In the genomic region with DNA sequence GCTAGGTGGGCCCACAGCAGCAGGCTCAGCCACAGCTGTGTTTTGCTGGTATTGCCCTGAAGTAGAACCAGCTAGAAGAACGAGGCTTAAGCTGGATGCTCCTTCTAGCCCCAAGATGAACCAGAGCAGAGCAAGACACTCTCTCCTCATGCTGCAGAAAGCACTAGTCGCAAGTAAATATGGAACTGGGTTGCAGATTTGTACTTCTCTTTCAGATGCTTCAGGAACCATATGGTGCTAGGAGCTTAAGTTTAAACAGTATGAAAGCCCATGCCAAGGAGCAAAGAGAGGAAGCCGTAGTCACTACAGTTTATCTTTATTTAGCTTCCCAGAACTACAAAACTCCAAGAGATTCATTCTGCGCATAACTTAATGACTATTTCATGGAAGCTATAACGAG, we compare ENCODE assay signal across 17 mouse cellular contexts.
DNase-seq lines count a peak whose midpoint lies in the region; ATAC-seq lines count a peak whose summit lies in the region.
"Had no signal": no experiment of that assay in that cellular context is flagged by ENCODE, and none has a peak within 500 bp of the region (broad histone marks: within the 10 kb centered on the region; RNA-seq: fewer than 3 reads in every experiment).

No protein-coding gene starts in this region.

- no peak overlapping the region for H3K9ac ChIP-seq in forebrain, embryonic 16.5 days (replicated peaks; ENCODE audit: low read depth, low read length)
- H3K9ac ChIP-seq in forebrain, embryonic 12.5 days: no peak overlapping the region
- no peak overlapping the region for H3K9ac ChIP-seq in embryonic facial prominence, embryonic 15.5 days
- H3K9ac ChIP-seq: heart, embryonic 13.5 days; midbrain, embryonic 12.5 days; neural tube, embryonic 12.5 days had no signal

- H3K4me1 ChIP-seq in forebrain, embryonic 16.5 days (replicated peaks; ENCODE audit: control insufficient read depth, insufficient read depth, low read length): peaks cover 4% of the 10 kb centered on the region; the same call in 1 of the 2 replicates
- H3K4me1 ChIP-seq in forebrain, embryonic 12.5 days: peaks cover 4% of the 10 kb centered on the region; the same call in 1 of the 2 replicates
- H3K4me1 ChIP-seq in embryonic facial prominence, embryonic 15.5 days: peaks cover 3% of the 10 kb centered on the region; the same call in 1 of the 2 replicates
- H3K4me1 ChIP-seq: heart, embryonic 13.5 days; neural tube, embryonic 12.5 days had no signal

- H3K27me3 ChIP-seq in forebrain, embryonic 16.5 days (replicated peaks; ENCODE audit: control insufficient read depth, insufficient read depth, low read length): 0 out of 2 replicates have a peak, but pooled peaks cover 2% of the 10 kb centered on the region
- no peaks in the 10 kb centered on the region for H3K27me3 ChIP-seq in forebrain, embryonic 12.5 days
- H3K27me3 ChIP-seq in embryonic facial prominence, embryonic 15.5 days: no peaks in the 10 kb centered on the region
- H3K27me3 ChIP-seq: heart, embryonic 13.5 days; midbrain, embryonic 12.5 days; neural tube, embryonic 12.5 days had no signal

- peak; percentile 65 for ATAC-seq in forebrain, embryonic 16.5 days
- ATAC-seq in forebrain, embryonic 12.5 days (ENCODE audit: low FRiP score): no peak
- no peak for ATAC-seq in embryonic facial prominence, embryonic 15.5 days (ENCODE audit: insufficient number of reproducible peaks, low FRiP score, low TSS enrichment, low read depth)
- ATAC-seq: lung, postnatal 0 days had no signal

- intact Hi-C loops in left cerebral cortex, postnatal 4 days (cut with DNase I): no loop called here

- H3K4me3 ChIP-seq in forebrain, embryonic 16.5 days (replicated peaks; ENCODE audit: low read length): no peak overlapping the region
- no peak overlapping the region for H3K4me3 ChIP-seq in forebrain, embryonic 12.5 days (replicated peaks)
- H3K4me3 ChIP-seq in embryonic facial prominence, embryonic 15.5 days (replicated peaks): no peak overlapping the region
- H3K4me3 ChIP-seq: heart, embryonic 13.5 days; midbrain, embryonic 12.5 days; neural tube, embryonic 12.5 days had no signal

- peak; percentile 2 to 9 for DNase-seq in left cerebral cortex, adult 18-20 months (ENCODE audit: low spot score in 2 of 2)
- no peak for DNase-seq in left cerebral cortex, postnatal 4 days
- DNase-seq in brain, adult 2 months (ENCODE audit: low read depth, low spot score): peak; percentile 70
- DNase-seq in heart, postnatal 4 days: no peak
- DNase-seq: cerebellum, adult 9-10 months; gastrocnemius, postnatal 14 days; heart, adult 18-20 months; kidney, adult 18-20 months; kidney, postnatal 10 days; liver had no signal

- H3K27ac ChIP-seq in forebrain, embryonic 16.5 days (ENCODE audit: low read length): no peak overlapping the region
- H3K27ac ChIP-seq in forebrain, embryonic 12.5 days: no peak overlapping the region
- peak overlapping the region; percentile 79 for H3K27ac ChIP-seq in embryonic facial prominence, embryonic 15.5 days (replicated peaks)
- H3K27ac ChIP-seq: heart, embryonic 13.5 days; midbrain, embryonic 12.5 days; neural tube, embryonic 12.5 days had no signal

- no peak overlapping the region for H3K4me2 ChIP-seq in forebrain, embryonic 16.5 days (ENCODE audit: low read length)
- no peak overlapping the region for H3K4me2 ChIP-seq in forebrain, embryonic 12.5 days
- H3K4me2 ChIP-seq in embryonic facial prominence, embryonic 15.5 days (replicated peaks): no peak overlapping the region
- H3K4me2 ChIP-seq: heart, embryonic 13.5 days; midbrain, embryonic 12.5 days; neural tube, embryonic 12.5 days had no signal

- no peaks in the 10 kb centered on the region for H3K9me3 ChIP-seq in forebrain, embryonic 16.5 days (ENCODE audit: control insufficient read depth, low read length)
- no peaks in the 10 kb centered on the region for H3K9me3 ChIP-seq in forebrain, embryonic 12.5 days
- H3K9me3 ChIP-seq in embryonic facial prominence, embryonic 15.5 days (replicated peaks): no peaks in the 10 kb centered on the region
- H3K9me3 ChIP-seq: heart, embryonic 13.5 days; midbrain, embryonic 12.5 days; neural tube, embryonic 12.5 days had no signal

- no peaks in the 10 kb centered on the region for H3K36me3 ChIP-seq in forebrain, embryonic 16.5 days (ENCODE audit: control insufficient read depth, insufficient read depth)
- no peaks in the 10 kb centered on the region for H3K36me3 ChIP-seq in forebrain, embryonic 12.5 days (replicated peaks)
- no peaks in the 10 kb centered on the region for H3K36me3 ChIP-seq in embryonic facial prominence, embryonic 15.5 days
- H3K36me3 ChIP-seq: heart, embryonic 13.5 days; midbrain, embryonic 12.5 days; neural tube, embryonic 12.5 days had no signal

- WGBS in forebrain, embryonic 16.5 days: 69% methylated on average over 5 of the region's 5 CpGs
- 77% methylated on average over 5 of the region's 5 CpGs for WGBS in forebrain, embryonic 12.5 days
- 59% methylated on average over 5 of the region's 5 CpGs for WGBS in embryonic facial prominence, embryonic 15.5 days

Comparison
In these comparisons a context has a peak if more than half of its experiments do, and no peak if none do; other contexts are left out.
1. DNase-seq: peak in left cerebral cortex, adult 18-20 months (2 of 2) and brain, adult 2 months (single experiment); none in left cerebral cortex, postnatal 4 days (single experiment) and heart, postnatal 4 days (single experiment).